In the genomic region with DNA sequence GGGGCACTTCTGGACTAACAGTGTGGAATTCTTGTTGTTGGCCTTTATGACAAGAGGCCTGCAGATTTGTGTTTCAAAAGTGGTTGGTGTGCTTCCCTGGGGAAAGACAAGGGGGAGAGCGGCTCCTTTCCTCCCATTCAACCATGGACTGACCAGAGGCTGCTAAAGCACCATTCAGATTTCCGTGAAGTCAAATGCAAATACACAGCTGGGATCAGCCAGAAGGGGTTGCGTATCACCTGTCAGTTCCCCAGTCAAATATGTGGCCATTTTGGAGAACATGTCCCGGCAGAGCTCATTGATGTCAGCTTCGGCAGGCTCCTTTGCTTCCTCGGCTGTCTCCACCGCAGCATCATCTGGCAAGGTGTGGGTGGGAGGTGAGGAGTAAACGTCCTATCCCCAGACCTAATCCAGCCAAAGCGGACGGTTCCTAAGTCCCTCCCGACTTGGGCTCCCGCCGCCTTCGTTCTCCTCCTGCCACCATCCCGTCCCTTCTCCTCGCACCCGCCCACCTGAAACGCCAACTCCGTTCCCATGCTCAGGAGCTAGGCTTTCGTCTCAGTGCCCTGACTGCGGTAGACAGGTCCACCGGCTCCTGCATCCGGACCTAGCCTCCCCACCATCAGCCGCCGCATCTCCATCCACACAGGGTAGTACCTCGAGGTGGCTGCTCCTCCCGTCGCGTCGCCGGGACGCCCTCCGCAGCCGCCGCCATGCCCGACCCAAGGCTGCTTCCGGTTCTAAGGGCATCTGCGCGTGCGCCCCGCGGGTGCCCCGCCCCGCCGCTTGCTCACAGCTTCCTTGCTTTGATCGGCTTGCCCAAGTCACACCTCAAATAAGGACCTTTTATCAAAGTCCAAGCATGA, we compare ENCODE assay signal across 8 mouse cellular contexts. TPM values are rescaled to one million over a fixed set of nuclear protein-coding genes. Genes with fewer than 3 reads are reported as not detected.
A peak's percentile ranks its signal among the peaks of the same experiment; 100 is the strongest.
DNase-seq lines count a peak whose midpoint lies in the region; ATAC-seq and TF ChIP-seq lines count a peak whose summit lies in the region.

A gene (minus strand): TSS at position 745 of the 866 bp plus-strand sequence.

- H3K9me3 ChIP-seq in E14TG2a.4 (ENCODE audit: low read length), result no peaks in the 10 kb centered on the region
- H3K9me3 ChIP-seq in forebrain, embryonic 13.5 days (replicated peaks), result no peaks in the 10 kb centered on the region
- no peaks in the 10 kb centered on the region for H3K9me3 ChIP-seq in liver, postnatal 0 days (ENCODE audit: low read length)
- H3K9me3 ChIP-seq in neural tube, embryonic 14.5 days (ENCODE audit: control insufficient read depth, low read length), result no peaks in the 10 kb centered on the region

- 2% methylated on average over 46 of the region's 46 CpGs for WGBS in forebrain, embryonic 13.5 days
- WGBS in large intestine, adult 2 months, result 1% methylated on average over 46 of the region's 46 CpGs
- WGBS in liver, postnatal 0 days (ENCODE audit: insufficient replicate concordance), result 2% methylated on average over 46 of the region's 46 CpGs
- 4% methylated on average over 44 of the region's 46 CpGs for WGBS in neural tube, embryonic 14.5 days

- ATAC-seq in forebrain, embryonic 13.5 days, result peak; percentile 96
- ATAC-seq in liver, postnatal 0 days, result peak; percentile 92
- ATAC-seq in neural tube, embryonic 14.5 days (ENCODE audit: low read depth), result peak; percentile 92

- no peak for TF ChIP-seq CTCF in E14TG2a.4 (conservative IDR thresholded peaks at IDR 0.05; ENCODE audit: low read length)
- TF ChIP-seq CTCF in liver, postnatal 0 days (IDR thresholded peaks at IDR 0.05; ENCODE audit: low read depth), result no peak

- H3K36me3 ChIP-seq in E14TG2a.4 (ENCODE audit: insufficient read depth, low read length), result peaks cover 34% of the 10 kb centered on the region
- H3K36me3 ChIP-seq in forebrain, embryonic 13.5 days (ENCODE audit: poor library complexity, severe bottlenecking), result peaks cover 35% of the 10 kb centered on the region
- peaks cover 18% of the 10 kb centered on the region for H3K36me3 ChIP-seq in liver, postnatal 0 days (replicated peaks; ENCODE audit: insufficient read depth, low read length)
- peaks cover 22% of the 10 kb centered on the region; the same call in 1 of the 2 replicates for H3K36me3 ChIP-seq in neural tube, embryonic 14.5 days (ENCODE audit: control insufficient read depth, insufficient read depth, low read length)

- H3K4me2 ChIP-seq in forebrain, embryonic 13.5 days, result peak within 1 kb of the TSS; percentile 86
- peak within 1 kb of the TSS; percentile 84 for H3K4me2 ChIP-seq in liver, postnatal 0 days (ENCODE audit: low read depth, low read length)
- peak within 1 kb of the TSS; percentile 71 for H3K4me2 ChIP-seq in neural tube, embryonic 14.5 days (ENCODE audit: low read depth, low read length)

- TF ChIP-seq EP300 in liver, postnatal 0 days (IDR thresholded peaks at IDR 0.05; ENCODE audit: low read depth), result no peak

- peak within 1 kb of the TSS; percentile 51 for H3K27ac ChIP-seq in forebrain, embryonic 13.5 days
- H3K27ac ChIP-seq in liver, postnatal 0 days (ENCODE audit: low read depth), result peak within 1 kb of the TSS; percentile 49
- H3K27ac ChIP-seq in neural tube, embryonic 14.5 days (ENCODE audit: low read depth, low read length), result peak within 1 kb of the TSS; percentile 71

- intact Hi-C loops in heart, postnatal 10 days (cut with DNase I), result no loop called here

- peak within 1 kb of the TSS; percentile 83 for H3K9ac ChIP-seq in forebrain, embryonic 13.5 days
- peak within 1 kb of the TSS; percentile 66 for H3K9ac ChIP-seq in liver, postnatal 0 days (replicated peaks)
- H3K9ac ChIP-seq in neural tube, embryonic 14.5 days (replicated peaks; ENCODE audit: low read depth, low read length), result peak within 1 kb of the TSS; percentile 68

- DNase-seq in c-Kit-positive CD71-positive TER-119-positive erythroid progenitor cells, embryonic 14.5 days (ENCODE audit: low spot score), result peak; percentile 80
- DNase-seq in heart, postnatal 10 days, result peak; percentile 88 to 91
- DNase-seq in large intestine, adult 2 months (ENCODE audit: low read depth, low spot score), result peak; percentile 76
- DNase-seq in liver, postnatal 0 days, result peak; percentile 92
- DNase-seq in testis, postnatal 10 days (ENCODE audit: low spot score), result peak; percentile 91

- peaks cover 15% of the 10 kb centered on the region; the same call in 1 of the 2 replicates for H3K27me3 ChIP-seq in E14TG2a.4 (ENCODE audit: insufficient read depth, low read length)
- H3K27me3 ChIP-seq in forebrain, embryonic 13.5 days, result peaks cover 13% of the 10 kb centered on the region
- peaks cover 3% of the 10 kb centered on the region; the same call in 1 of the 2 replicates for H3K27me3 ChIP-seq in liver, postnatal 0 days (ENCODE audit: insufficient read depth, low read length)
- no peaks in the 10 kb centered on the region for H3K27me3 ChIP-seq in neural tube, embryonic 14.5 days (ENCODE audit: control insufficient read depth, insufficient read depth, low read length)

- H3K4me1 ChIP-seq in E14TG2a.4 (replicated peaks; ENCODE audit: low read depth, low read length), result peaks cover 13% of the 10 kb centered on the region
- peaks cover 8% of the 10 kb centered on the region for H3K4me1 ChIP-seq in forebrain, embryonic 13.5 days
- peaks cover 8% of the 10 kb centered on the region for H3K4me1 ChIP-seq in liver, postnatal 0 days (ENCODE audit: insufficient read depth)
- peaks cover 7% of the 10 kb centered on the region for H3K4me1 ChIP-seq in neural tube, embryonic 14.5 days (ENCODE audit: control insufficient read depth, insufficient read depth, low read length)

- H3K4me3 ChIP-seq in E14TG2a.4 (replicated peaks; ENCODE audit: low read length), result peak within 1 kb of the TSS; percentile 86
- peak within 1 kb of the TSS; percentile 78 for H3K4me3 ChIP-seq in forebrain, embryonic 13.5 days
- peak within 1 kb of the TSS; percentile 70 for H3K4me3 ChIP-seq in liver, postnatal 0 days (ENCODE audit: low read depth, low read length)
- H3K4me3 ChIP-seq in neural tube, embryonic 14.5 days (ENCODE audit: low read depth, low read length), result peak within 1 kb of the TSS; percentile 66

RNA-seq across cellular contexts. Expression of the gene that starts here (rescaled TPM):
- 130 and 141 TPM in 2 replicates for polyA plus RNA-seq in forebrain, embryonic 13.5 days (2015; fragmentation: Nextera tagmentation; extraction: Ambion mirVana)
- total RNA-seq in heart, postnatal 10 days (2021), result 10 to 100 TPM; 15.9 to 18.7 TPM
- polyA plus RNA-seq in large intestine, adult 2 months (2012; rRNA removed), result 31.0 and 32.4 TPM in 2 replicates
- polyA plus RNA-seq in liver, postnatal 0 days (2015; fragmentation: Nextera tagmentation; extraction: Ambion mirVana), result 31.6 and 33.2 TPM in 2 replicates
- polyA plus RNA-seq in neural tube, embryonic 14.5 days (2014; fragmentation: Nextera tagmentation; extraction: Ambion mirVana), result 178 and 189 TPM in 2 replicates

Comparison
In these comparisons a context has a peak if more than half of its experiments do, and no peak if none do; other contexts are left out.
1. Peak in every context shown above with its lines: DNase-seq, ATAC-seq, H3K4me3 ChIP-seq and H3K27ac ChIP-seq.